8 mouse cellular contexts compared by ENCODE assay signal in the genomic region with DNA sequence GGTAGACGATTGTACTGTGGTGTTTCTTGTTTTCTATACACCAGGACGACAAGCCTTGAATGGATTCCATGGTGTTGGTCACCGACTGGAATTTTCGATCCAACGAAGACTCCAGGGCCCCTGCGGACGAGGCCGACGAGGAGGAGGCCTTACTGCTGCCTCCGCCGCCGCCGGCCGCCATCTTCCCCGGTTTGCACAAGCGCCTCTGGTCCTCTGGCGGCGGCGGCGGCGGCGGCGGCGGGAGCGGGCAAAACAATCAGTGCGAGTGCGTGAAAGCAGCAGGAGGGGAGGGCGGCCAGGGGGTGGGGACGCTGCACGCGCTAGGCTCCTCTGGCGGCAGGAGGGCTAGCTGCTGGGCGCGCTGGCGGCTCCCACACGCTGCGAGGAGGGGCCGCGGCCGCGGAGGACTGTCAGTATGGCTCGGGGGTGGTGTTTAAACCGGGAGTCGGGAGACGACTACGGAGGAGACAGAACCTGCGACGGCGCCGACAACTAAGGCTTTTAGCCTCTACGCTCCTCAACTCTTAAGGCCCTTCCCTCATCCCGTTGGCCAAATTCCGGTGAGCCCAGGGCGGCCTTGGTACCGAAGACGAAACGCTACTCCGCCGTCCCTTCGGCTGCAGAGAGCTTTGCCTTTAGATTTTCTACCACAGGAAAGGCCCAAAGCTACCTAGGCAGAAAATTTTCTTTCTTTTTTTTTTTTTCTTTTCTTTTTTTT. TPM values are rescaled to one million over a fixed set of nuclear protein-coding genes. Genes with fewer than 3 reads are reported as not detected.
DNase-seq lines count a peak whose midpoint lies in the region; ATAC-seq lines count a peak whose summit lies in the region.

A gene (minus strand): TSS at position 293 of the 718 bp plus-strand sequence.

- no peaks in the 10 kb centered on the region for H3K36me3 ChIP-seq in hindbrain, embryonic 11.5 days (ENCODE audit: control insufficient read depth, insufficient read depth, low read length)

- ATAC-seq in hindbrain, embryonic 11.5 days (ENCODE audit: low FRiP score): peak; percentile 67

- no peaks in the 10 kb centered on the region for H3K9me3 ChIP-seq in hindbrain, embryonic 11.5 days (ENCODE audit: control insufficient read depth, low read length)

- peak within 1 kb of the TSS; percentile 100 for H3K27ac ChIP-seq in hindbrain, embryonic 11.5 days (ENCODE audit: low read depth, low read length)

- peak; percentile 87 for DNase-seq in MN1 (ENCODE audit: low spot score)
- DNase-seq in cerebellum, adult 9-10 months: peak; percentile 84
- peak; percentile 45 to 81 for DNase-seq in frontal cortex, adult 2 months (ENCODE audit: extremely low spot score in 1 of 2, low spot score in 1 of 2)
- DNase-seq in hindbrain, embryonic 11.5 days (ENCODE audit: low spot score): peak; percentile 85
- peak; percentile 78 to 83 for DNase-seq in layer of hippocampus, postnatal 14 days (ENCODE audit: low spot score in 2 of 2)
- peak; percentile 75 for DNase-seq in lung, postnatal 14 days
- DNase-seq in retina, adult 2 months (ENCODE audit: low read depth, low spot score): peak; percentile 56
- DNase-seq in thymus, postnatal 36 days: peak; percentile 76 to 78

- peak within 1 kb of the TSS; percentile 71 for H3K4me2 ChIP-seq in hindbrain, embryonic 11.5 days (replicated peaks; ENCODE audit: low read depth, low read length)

- peak within 1 kb of the TSS; percentile 75 for H3K4me3 ChIP-seq in hindbrain, embryonic 11.5 days (ENCODE audit: low read depth, low read length)

- H3K4me1 ChIP-seq in hindbrain, embryonic 11.5 days (replicated peaks; ENCODE audit: control insufficient read depth, insufficient read depth, low read length): 0 out of 2 replicates have a peak, but pooled peaks cover 3% of the 10 kb centered on the region

- no peaks in the 10 kb centered on the region for H3K27me3 ChIP-seq in hindbrain, embryonic 11.5 days (ENCODE audit: control insufficient read depth, insufficient read depth, low read length)

- peak within 1 kb of the TSS; percentile 99 for H3K9ac ChIP-seq in hindbrain, embryonic 11.5 days (ENCODE audit: low read depth, low read length)

- 0% methylated on average over 33 of the region's 60 CpGs for WGBS in hindbrain, embryonic 11.5 days

RNA-seq across cellular contexts. Expression of the gene that starts here (rescaled TPM):
- 24.6 and 28.5 TPM in 2 replicates for polyA plus RNA-seq in frontal cortex, adult 2 months (2012; rRNA removed)
- polyA plus RNA-seq in hindbrain, embryonic 11.5 days (2014; fragmentation: Nextera tagmentation; extraction: Ambion mirVana): 26.0 and 27.4 TPM in 2 replicates
- 10 to 100 TPM; 60.4 to 63.5 TPM for total RNA-seq in layer of hippocampus, postnatal 14 days (2021)

Comparison
In these comparisons a context has a peak if more than half of its experiments do, and no peak if none do; other contexts are left out.
1. Peak in every context shown above with its lines: DNase-seq, ATAC-seq, H3K4me3 ChIP-seq and H3K27ac ChIP-seq.